Mouse (Mus musculus) C2C12 (cell line): ENCODE data around the gene Gm9833.

Source experiments
- CTCF ChIP-seq: IDR thresholded peaks from one replicate; pipeline ENCODE4 v1.5.1; 2011; ENCODE audit not compliant: control insufficient read depth, insufficient read depth, insufficient read length
- FOSL1 ChIP-seq: IDR thresholded peaks from one replicate; pipeline ENCODE4 v1.8.0; 2011; ENCODE audit warnings: mild to moderate bottlenecking, low read length; ENCODE audit not compliant: poor library complexity, insufficient read depth, severe bottlenecking
- MAX ChIP-seq: IDR thresholded peaks from one replicate; pipeline ENCODE4 v1.6.1; 2011; ENCODE audit warnings: mild to moderate bottlenecking, control low read depth
- MYOG ChIP-seq: IDR thresholded peaks from one replicate; pipeline ENCODE4 v1.6.1; 2011; ENCODE audit not compliant: control insufficient read depth, insufficient read length; ENCODE audit errors: extremely low read depth
- USF1 ChIP-seq: IDR thresholded peaks from one replicate; pipeline ENCODE4 v1.6.1; 2011; ENCODE audit warnings: low read depth, mild to moderate bottlenecking, control low read depth, moderate library complexity

DNA sequence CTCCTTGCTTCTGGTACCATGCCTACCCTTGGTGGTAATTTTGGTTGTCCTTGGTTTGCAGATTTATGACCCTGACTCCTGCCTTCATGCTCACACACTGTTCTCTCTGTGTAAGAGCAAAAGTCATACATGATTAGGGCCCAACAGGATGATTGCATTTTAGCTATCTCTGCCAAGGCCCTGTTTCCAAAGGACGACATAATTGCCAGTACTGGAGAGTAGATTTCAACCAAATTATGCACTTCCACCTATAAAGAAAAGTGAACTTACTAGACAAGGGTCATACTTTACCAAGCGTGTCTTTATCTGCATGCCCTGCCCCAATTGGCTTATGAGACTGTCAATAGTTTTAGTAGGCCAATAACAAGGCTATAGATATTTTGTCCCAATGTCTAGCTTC is 9.8 kb upstream of the Gm9833 start:
- no peak for TF ChIP-seq CTCF
- no peak for TF ChIP-seq FOSL1
- TF ChIP-seq USF1: no peak
- TF ChIP-seq MAX: no peak
- no peak for TF ChIP-seq MYOG
